Mouse (Mus musculus): ENCODE data around the gene Gpr39.

- TF ChIP-seq CTCF (IDR thresholded peaks at IDR 0.05; ENCODE audit: control insufficient read depth, insufficient read depth, low read length) (no peak), POLR2A (IDR thresholded peaks at IDR 0.05; ENCODE audit: borderline replicate concordance, control insufficient read depth, low read depth, low read length) (no peak)
Observed at GRCm38 (mm10) chr1:125759972-125760695, 83.3 kb downstream of the Gpr39 start.

All from bone marrow, adult 2 months (tissue).